Mouse (Mus musculus): ENCODE measurements around the gene Sntg2.
A peak's percentile ranks its signal among the peaks of the same experiment; 100 is the strongest.

DNA sequence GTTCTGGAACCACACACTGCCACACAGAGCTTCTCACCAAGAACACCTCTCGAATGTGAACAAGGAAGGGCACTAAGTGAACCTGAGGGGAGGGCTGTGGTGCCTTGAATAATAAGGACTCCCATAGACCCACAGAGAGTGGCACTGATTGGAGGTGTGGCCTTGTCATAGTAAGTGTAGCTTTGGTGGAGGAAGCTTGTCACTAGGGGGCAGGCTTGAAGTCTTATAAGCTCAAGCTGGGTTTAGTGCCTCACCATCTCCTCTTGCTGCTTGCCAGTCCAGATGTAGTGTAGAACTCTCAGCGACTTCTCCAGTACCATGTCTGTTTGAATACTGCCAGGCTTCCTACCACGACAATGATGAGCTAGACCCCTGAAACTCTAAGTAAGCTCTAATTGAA, 231.1 kb downstream of the Sntg2 start:
- TF ChIP-seq CTCF (IDR thresholded peaks at IDR 0.05; ENCODE audit: low read depth) = 0 out of 2 replicates have a peak, but pooled peaks have one; percentile 13
- TF ChIP-seq EP300 (IDR thresholded peaks at IDR 0.05; ENCODE audit: low read depth) = no peak
